Mouse (Mus musculus): ENCODE data around the gene Nsun6. TPM values are rescaled to one million over a fixed set of nuclear protein-coding genes. Genes with fewer than 3 reads are reported as not detected.

Gene Nsun6
- 1 to 10 TPM; 5.0 to 8.0 TPM for total RNA-seq (2021)

- intact Hi-C loops (cut with DNase I) = no loop called here
- DNase-seq = peak; percentile 98
Observed at GRCm38 (mm10) chr2:15054945-15055637, at the start of gene Nsun6. TSS of gene Nsun6 (minus strand) at chr2:15055069.

GRCm38 (mm10) chr2:15104386-15104785 lies 49.5 kb upstream of the Nsun6 start:
- intact Hi-C loops (cut with DNase I) = no loop called here
- no peak for DNase-seq

DNA sequence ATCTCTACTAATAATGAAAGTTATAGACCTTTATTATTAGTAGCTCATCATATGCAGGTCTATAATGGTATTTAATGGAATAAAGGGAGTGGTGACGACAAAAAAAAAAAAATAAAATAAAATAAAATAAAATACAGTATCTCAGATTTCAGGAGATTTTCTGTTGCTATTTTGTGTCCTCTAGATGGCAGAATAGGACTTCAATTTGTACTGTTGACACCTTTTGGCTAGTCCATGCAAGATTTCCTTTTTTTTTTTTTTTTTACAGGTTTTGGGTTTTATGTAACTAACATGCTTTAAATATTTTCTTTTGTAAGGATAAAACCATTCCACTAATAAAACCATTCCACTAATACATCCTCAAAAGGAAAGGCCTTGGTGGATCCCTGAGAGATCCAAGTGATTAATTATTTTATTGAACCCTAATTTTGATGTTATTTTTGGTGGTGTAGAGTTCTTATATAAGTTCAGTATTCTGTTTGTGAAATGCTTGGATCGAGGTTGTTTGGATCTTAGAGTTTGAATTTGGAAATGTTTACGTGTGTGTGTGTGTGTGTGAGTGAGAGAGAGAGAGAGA lies 41.7 kb upstream of the Nsun6 start:
- intact Hi-C loops (cut with DNase I) = loop anchor here (5.0 kb wide), 1 partner anchor 1216 kb away; no protein-coding TSS in a partner anchor
- DNase-seq = no peak

DNA sequence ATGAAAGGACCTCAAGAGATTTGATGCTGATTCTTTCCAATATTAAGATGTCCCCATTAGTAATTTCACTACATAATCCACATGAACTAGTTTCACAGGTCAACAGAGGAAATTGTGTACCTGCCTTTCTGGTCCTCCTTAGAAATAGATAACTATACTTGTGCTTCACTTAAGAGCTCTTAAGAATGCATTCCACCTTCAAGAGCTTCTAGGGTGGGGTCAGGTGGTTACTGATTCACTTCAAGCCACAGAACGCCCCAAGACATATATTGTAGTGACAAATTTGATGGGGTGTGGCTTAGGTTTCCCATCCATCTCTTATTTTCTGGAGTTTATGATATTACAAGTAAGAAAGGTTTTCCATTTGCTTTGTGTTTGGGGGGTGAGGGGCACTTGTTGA lies 32.4 kb upstream of the Nsun6 start:
- intact Hi-C loops (cut with DNase I) = no loop called here
- DNase-seq = no peak

DNA sequence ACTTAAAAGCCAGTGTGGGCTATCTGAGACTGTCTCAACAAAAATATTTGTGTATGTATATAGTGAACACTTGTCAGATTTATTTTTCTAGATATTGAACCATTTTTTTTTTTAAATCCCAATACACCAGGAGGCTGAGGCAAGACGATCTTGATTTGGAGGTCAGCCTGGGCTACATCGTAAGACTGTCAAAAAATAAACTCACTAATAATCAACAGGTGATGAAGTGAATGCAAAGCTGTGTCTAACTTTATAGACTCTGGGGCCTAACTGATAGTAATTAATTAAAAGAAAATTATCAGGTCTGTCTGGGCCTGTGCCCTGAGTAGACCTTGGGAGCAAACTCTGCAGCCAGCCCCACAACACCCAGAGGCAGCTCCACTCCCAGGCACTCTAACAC lies 28.8 kb upstream of the Nsun6 start:
- DNase-seq = no peak
- intact Hi-C loops (cut with DNase I) = no loop called here

DNA sequence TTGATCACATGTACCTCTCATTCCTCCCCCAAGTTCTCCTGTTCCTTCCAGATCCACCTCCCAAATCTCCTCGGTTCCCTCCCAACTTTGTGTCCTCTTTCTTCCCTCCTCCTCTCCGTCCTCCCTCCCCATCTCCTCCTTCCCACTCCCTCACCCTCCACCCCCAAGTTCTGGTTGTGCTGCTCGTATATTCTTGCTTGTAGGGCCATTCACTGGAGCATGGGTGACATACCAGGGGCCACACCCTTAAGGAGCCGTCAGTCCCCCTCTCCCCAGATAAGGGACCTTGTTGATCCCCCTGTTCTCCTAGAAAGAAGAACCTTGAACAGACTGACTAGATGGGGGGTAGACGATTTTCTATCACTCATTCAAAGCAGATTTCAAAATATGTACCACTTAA lies 12.2 kb upstream of the Nsun6 start:
- DNase-seq = no peak
- intact Hi-C loops (cut with DNase I) = no loop called here

- no peak for DNase-seq
- intact Hi-C loops (cut with DNase I) = no loop called here
Observed at GRCm38 (mm10) chr2:15065447-15065846, 10.6 kb upstream of the Nsun6 start.

GRCm38 (mm10) chr2:15064380-15065269 lies 9.8 kb upstream of the Nsun6 start:
- no peak for DNase-seq

DNA sequence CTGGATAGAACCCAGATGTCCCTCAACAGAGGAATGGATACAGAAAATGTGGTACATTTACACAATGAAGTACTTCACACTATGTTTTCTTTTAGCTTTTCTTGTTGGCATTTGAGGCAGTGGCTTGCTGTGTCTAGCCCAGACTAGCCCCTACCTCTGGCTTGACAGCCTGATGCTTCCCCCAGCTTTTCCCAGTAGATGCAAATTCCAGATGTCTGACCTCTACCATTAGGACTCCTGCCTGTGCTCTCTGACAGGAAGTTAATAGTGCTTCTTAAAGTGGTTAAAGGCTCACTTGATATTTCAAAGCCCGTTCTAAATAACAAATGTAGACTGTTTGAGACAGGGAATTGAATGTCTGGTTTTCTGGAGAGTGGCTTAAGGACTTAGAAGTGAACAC lies 8.9 kb upstream of the Nsun6 start:
- intact Hi-C loops (cut with DNase I) = no loop called here
- peak in 1 of 2 experiments; percentile 34 for DNase-seq

More at GRCm38 (mm10) chr2:15064380-15065269, 9.8 kb upstream of the Nsun6 start:
- intact Hi-C loops (cut with DNase I) = no loop called here

DNA sequence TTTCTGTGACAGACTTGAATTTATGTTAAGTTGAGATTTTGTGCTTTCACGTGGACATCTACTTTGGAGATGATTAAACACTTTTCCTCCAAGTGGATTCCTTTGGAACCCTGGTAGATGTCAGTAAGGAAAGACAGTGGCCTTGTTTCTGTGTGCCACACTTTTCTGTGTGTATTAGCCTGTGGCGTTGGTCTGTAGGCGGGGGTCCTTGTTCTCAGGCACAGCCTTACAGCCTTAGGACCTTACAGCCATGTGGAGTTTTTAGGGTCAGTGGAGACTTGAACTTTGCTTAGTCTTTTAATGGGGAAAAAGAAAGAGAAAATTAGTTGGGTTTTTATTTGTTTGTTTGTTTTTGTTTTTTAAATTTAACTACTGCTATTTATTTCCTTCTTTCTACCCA lies 6.0 kb upstream of the Nsun6 start:
- intact Hi-C loops (cut with DNase I) = no loop called here
- no peak for DNase-seq

- intact Hi-C loops (cut with DNase I) = no loop called here
- peak; percentile 54 to 64 for DNase-seq
Observed at GRCm38 (mm10) chr2:15058227-15058626, 3.4 kb upstream of the Nsun6 start.

GRCm38 (mm10) chr2:15055741-15056151 lies 877 bp upstream of the Nsun6 start:
- intact Hi-C loops (cut with DNase I) = no loop called here
- no peak for DNase-seq

DNA sequence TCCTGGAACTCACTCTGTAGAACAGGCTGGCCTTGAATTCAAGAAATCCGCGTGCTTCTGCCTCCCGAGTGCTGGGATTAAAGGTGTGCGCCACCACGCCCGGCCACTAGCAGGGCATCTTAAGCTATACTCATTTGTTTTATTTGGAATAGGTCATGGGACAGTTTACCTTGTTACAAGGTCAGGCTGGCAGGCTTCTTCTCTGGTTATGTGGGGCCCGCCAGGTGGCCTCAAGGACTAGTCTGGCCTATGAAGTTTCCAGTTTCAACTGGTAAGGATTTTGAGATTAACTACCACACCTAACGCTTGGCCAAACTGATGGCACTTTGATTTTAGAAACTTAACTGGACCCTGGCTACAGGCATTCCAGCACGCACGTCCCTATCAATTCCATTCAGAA lies 373 bp downstream of the Nsun6 start:
- DNase-seq = no peak
- intact Hi-C loops (cut with DNase I) = no loop called here

GRCm38 (mm10) chr2:15049117-15049873 lies 5.6 kb downstream of the Nsun6 start, which contains the start of gene Arl5b:
TSS of gene Arl5b (plus strand) at chr2:15049395.
- intact Hi-C loops (cut with DNase I) = no loop called here
- peak; percentile 96 to 98 for DNase-seq

DNA sequence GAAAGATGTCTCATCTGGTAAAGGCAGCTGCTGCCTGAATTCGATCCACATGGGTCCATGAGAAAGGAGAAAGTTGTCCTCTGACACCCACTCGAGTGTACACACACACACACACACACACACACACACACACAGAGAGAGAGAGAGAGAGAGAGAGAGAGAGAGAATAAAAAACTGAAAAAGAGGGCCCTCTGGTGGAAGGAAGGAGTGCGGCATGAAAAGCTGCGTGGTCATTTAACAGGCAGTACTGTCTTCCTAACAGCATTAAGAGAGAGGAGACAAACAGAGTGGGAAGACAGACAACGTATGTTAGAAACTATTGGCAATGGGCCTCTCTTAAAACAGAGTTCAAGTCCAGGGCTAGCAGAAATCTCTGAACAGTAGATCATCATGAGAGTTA lies 14.5 kb downstream of the Nsun6 start:
- peak; percentile 22 to 38 for DNase-seq
- intact Hi-C loops (cut with DNase I) = no loop called here

DNA sequence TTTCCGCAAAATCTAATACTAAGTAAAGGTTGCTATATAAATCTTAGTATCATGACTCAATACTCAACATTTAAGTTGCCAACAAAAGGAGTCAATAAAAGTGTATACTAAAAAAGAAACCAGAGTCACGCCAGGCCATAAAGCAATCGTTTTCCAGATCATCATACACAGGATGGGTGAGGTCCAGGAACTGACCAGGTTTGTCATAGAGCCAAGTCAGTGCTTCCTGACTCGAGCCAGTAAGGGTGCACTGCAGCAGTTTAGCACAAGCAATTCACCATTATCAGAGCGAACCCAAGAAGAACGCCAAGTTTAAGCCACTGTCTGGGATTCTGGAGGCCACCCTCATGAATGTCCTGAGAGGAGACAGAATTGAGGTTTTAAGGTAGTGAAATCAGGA lies 16.2 kb downstream of the Nsun6 start:
- peak; percentile 52 to 54 for DNase-seq
- intact Hi-C loops (cut with DNase I) = no loop called here

DNA sequence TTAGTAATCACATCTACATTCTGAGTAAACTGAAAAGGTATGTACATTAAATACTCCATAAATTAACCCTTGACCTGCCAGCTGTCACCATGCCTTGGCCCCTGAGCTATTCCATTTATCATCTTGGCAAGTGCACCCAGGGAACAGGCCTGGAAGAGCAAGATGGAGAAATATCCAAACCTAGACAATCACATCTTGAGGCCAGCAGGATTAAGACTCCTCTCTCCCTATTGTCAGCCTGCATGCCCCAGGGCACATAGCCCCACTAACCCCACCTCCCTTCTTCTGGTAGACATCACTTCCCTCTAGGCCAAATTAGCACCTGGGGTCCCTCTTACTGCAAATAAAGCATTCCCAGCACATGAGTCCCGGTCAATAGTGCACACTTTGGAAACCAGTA lies 27.1 kb downstream of the Nsun6 start:
- no peak for DNase-seq
- intact Hi-C loops (cut with DNase I) = loop anchor here (1.0 kb wide), 1 partner anchor 9 kb away; no protein-coding TSS in a partner anchor

- intact Hi-C loops (cut with DNase I) = loop anchor here (1.0 kb wide), 1 partner anchor 8 kb away; no protein-coding TSS in a partner anchor
- DNase-seq = no peak
Observed at GRCm38 (mm10) chr2:15026817-15027216, 28.1 kb downstream of the Nsun6 start.

GRCm38 (mm10) chr2:15008072-15008471 lies 46.8 kb downstream of the Nsun6 start:
- intact Hi-C loops (cut with DNase I) = no loop called here
- no peak for DNase-seq

GRCm38 (mm10) chr2:15007531-15007930 lies 47.3 kb downstream of the Nsun6 start:
- intact Hi-C loops (cut with DNase I) = no loop called here
- no peak for DNase-seq

DNA sequence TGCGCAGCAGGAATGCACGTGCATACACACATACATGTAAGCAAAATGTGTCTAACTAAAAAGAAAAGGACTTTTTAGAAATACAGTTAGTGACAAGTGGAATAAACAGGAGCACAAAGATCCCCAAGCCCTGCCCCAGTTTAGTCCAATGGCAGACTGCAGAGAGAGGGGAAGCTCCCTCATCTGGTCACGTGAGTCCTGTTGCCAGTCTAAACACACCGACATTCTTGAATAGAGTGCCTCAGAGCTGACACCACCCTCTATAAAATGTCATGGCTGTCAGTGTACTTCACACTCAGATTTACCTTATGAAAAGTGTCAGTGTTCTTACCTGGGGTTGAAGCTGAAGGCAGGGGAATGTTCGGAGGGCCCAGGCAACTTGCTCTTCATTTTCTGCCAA lies 57.0 kb downstream of the Nsun6 start:
- no peak for DNase-seq
- intact Hi-C loops (cut with DNase I) = no loop called here
